24 mouse cellular contexts compared by ENCODE assay signal in the genomic region with DNA sequence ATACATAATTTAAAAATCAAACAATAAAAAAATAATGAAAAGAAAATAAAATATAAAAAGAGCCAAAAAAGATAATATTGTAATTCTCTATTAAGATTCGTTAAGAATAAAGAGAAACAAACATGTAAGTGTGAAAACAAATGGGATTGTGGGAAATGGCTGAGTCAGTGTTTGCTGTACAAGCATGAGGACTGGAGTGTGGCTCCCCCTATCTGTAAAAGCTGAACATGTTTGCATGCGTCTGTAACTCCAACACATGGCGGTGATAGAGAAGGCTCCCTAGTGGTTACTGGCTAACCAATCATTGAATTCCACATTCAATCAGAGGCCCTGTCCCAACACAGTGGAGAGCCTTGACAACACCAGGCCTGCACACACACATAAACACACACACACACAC.
A peak's percentile ranks its signal among the peaks of the same experiment; 100 is the strongest.
DNase-seq lines count a peak whose midpoint lies in the region; ATAC-seq and TF ChIP-seq lines count a peak whose summit lies in the region.
"Had no signal": no experiment of that assay in that cellular context is flagged by ENCODE, and none has a peak within 500 bp of the region (broad histone marks: within the 10 kb centered on the region; RNA-seq: fewer than 3 reads in every experiment).

No protein-coding gene starts in this region.

- peak; percentile 16 for DNase-seq in embryo, embryonic 10 days (ENCODE audit: low spot score)
- no peak for DNase-seq in embryo, embryonic 11 days
- DNase-seq in lung, postnatal 0 days (ENCODE audit: low spot score): no peak
- DNase-seq in lung, postnatal 10 days: no peak
- peak; percentile 4 for DNase-seq in NIH3T3 (ENCODE audit: low read depth)
- DNase-seq in stomach, postnatal 0 days (ENCODE audit: low spot score): no peak
- DNase-seq in heart, postnatal 36 days: no peak
- DNase-seq: adrenal gland, postnatal 14 days; cerebellum, adult 18-20 months; cerebellum, postnatal 36 days; heart, adult 2 months; kidney, postnatal 10 days; spleen, adult 18-20 months; thymus, adult 2 months had no signal

- H3K4me3 ChIP-seq in lung, postnatal 0 days (ENCODE audit: low read depth, low read length): no peak overlapping the region
- H3K4me3 ChIP-seq in stomach, postnatal 0 days (ENCODE audit: low read depth, low read length): no peak overlapping the region
- H3K4me3 ChIP-seq: embryonic facial prominence, embryonic 13.5 days; heart, adult 2 months; hindbrain, embryonic 12.5 days; limb, embryonic 12.5 days; liver, embryonic 15.5 days had no signal

- H3K27ac ChIP-seq in lung, postnatal 0 days (ENCODE audit: low read length): no peak overlapping the region
- H3K27ac ChIP-seq in stomach, postnatal 0 days (replicated peaks): no peak overlapping the region
- H3K27ac ChIP-seq: embryonic facial prominence, embryonic 13.5 days; heart, adult 2 months; hindbrain, embryonic 12.5 days; limb, embryonic 12.5 days; liver, embryonic 15.5 days; macrophage had no signal

- TF ChIP-seq CTCF in lung, postnatal 0 days (IDR thresholded peaks at IDR 0.05): peak; percentile 44
- TF ChIP-seq CTCF in stomach, postnatal 0 days (IDR thresholded peaks at IDR 0.05; ENCODE audit: low read depth): peak; percentile 26; the same call in 1 of the 2 replicates

- intact Hi-C loops in heart, postnatal 36 days (cut with DNase I): no loop called here

- ATAC-seq in lung, postnatal 0 days: no peak
- ATAC-seq in stomach, postnatal 0 days (ENCODE audit: low FRiP score, low TSS enrichment): no peak
- no peak for ATAC-seq in megakaryocyte-erythroid progenitor cell, adult 5-6 weeks (replicated peaks; ENCODE audit: low FRiP score, low TSS enrichment, poor library complexity, severe bottlenecking)
- ATAC-seq: activated CD4-positive, CD25-positive, alpha-beta regulatory T cell, adult 4 months; intestine, embryonic 16.5 days; midbrain, embryonic 16.5 days had no signal

- no peak overlapping the region for H3K4me2 ChIP-seq in lung, postnatal 0 days (replicated peaks; ENCODE audit: low read depth, low read length)
- H3K4me2 ChIP-seq in stomach, postnatal 0 days (replicated peaks; ENCODE audit: low read depth): no peak overlapping the region
- H3K4me2 ChIP-seq: embryonic facial prominence, embryonic 13.5 days; hindbrain, embryonic 12.5 days; limb, embryonic 12.5 days; liver, embryonic 15.5 days had no signal

- H3K4me1 ChIP-seq in lung, postnatal 0 days (ENCODE audit: insufficient read depth, low read depth, low read length): no peaks in the 10 kb centered on the region
- H3K4me1 ChIP-seq in stomach, postnatal 0 days (replicated peaks; ENCODE audit: control insufficient read depth, insufficient read depth): no peaks in the 10 kb centered on the region
- H3K4me1 ChIP-seq: embryonic facial prominence, embryonic 13.5 days; hindbrain, embryonic 12.5 days; limb, embryonic 12.5 days; liver, embryonic 15.5 days had no signal

- H3K36me3 ChIP-seq in lung, postnatal 0 days (ENCODE audit: insufficient read depth, low read length): no peaks in the 10 kb centered on the region
- H3K36me3 ChIP-seq in stomach, postnatal 0 days (ENCODE audit: control insufficient read depth, insufficient read depth, low read length): no peaks in the 10 kb centered on the region
- H3K36me3 ChIP-seq: embryonic facial prominence, embryonic 13.5 days; G1E; hindbrain, embryonic 12.5 days; limb, embryonic 12.5 days; liver, embryonic 15.5 days had no signal

- H3K27me3 ChIP-seq in lung, postnatal 0 days (replicated peaks; ENCODE audit: insufficient read depth, low read length): no peaks in the 10 kb centered on the region
- no peaks in the 10 kb centered on the region for H3K27me3 ChIP-seq in stomach, postnatal 0 days (ENCODE audit: control insufficient read depth, insufficient read depth, low read length)
- H3K27me3 ChIP-seq: embryonic facial prominence, embryonic 13.5 days; hindbrain, embryonic 12.5 days; limb, embryonic 12.5 days; liver, embryonic 15.5 days had no signal

- H3K9me3 ChIP-seq in lung, postnatal 0 days (ENCODE audit: low read length): no peaks in the 10 kb centered on the region
- no peaks in the 10 kb centered on the region for H3K9me3 ChIP-seq in stomach, postnatal 0 days (ENCODE audit: control insufficient read depth, low read length)
- H3K9me3 ChIP-seq: embryonic facial prominence, embryonic 13.5 days; G1E; hindbrain, embryonic 12.5 days; limb, embryonic 12.5 days; liver, embryonic 15.5 days had no signal

- TF ChIP-seq EP300 in lung, postnatal 0 days (IDR thresholded peaks at IDR 0.05): no peak
- no peak for TF ChIP-seq EP300 in stomach, postnatal 0 days (optimal IDR thresholded peaks at IDR 0.05)

- no peak overlapping the region for H3K9ac ChIP-seq in lung, postnatal 0 days (replicated peaks; ENCODE audit: low read depth)
- H3K9ac ChIP-seq in stomach, postnatal 0 days (ENCODE audit: low read length): no peak overlapping the region
- H3K9ac ChIP-seq: embryonic facial prominence, embryonic 13.5 days; hindbrain, embryonic 12.5 days; limb, embryonic 12.5 days; liver, embryonic 15.5 days had no signal

- WGBS in lung, postnatal 0 days: 78% methylated on average over 3 of the region's 3 CpGs
- WGBS in stomach, postnatal 0 days: 83% methylated on average over 3 of the region's 3 CpGs

Comparison
In these comparisons a context has a peak if more than half of its experiments do, and no peak if none do; other contexts are left out.
1. DNase-seq: peak in embryo, embryonic 10 days (single experiment) and NIH3T3 (single experiment); none in embryo, embryonic 11 days (single experiment), lung, postnatal 0 days (single experiment), lung, postnatal 10 days (single experiment), stomach, postnatal 0 days (single experiment) and heart, postnatal 36 days (0 of 2).